In the genomic region with DNA sequence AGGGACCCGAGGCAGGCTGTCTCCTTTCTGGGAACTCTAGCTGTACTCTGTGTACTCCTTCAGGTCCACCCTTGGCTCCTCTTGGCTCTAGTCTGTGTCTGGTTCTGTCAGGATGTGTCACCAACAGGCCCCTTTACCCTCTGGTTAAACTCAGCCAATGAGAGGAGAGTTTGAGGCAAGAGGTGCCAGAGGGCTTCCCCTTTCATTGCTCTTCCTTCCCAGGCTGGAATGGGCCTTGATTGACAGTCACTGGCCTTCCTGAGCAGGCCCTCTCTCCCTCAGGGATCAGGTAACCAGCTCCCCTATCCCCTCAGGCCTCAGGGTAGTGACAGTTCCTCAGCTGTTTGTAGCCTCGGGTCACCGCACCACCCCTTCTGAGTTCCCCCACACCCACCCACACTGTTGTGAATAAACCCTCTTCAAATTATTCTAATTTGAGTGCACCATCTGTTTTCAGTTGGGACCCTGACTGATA, we compare ENCODE assay signal across 7 mouse cellular contexts. TPM values are rescaled to one million over a fixed set of nuclear protein-coding genes. Genes with fewer than 3 reads are reported as not detected.
DNase-seq lines count a peak whose midpoint lies in the region; ATAC-seq and TF ChIP-seq lines count a peak whose summit lies in the region.

No protein-coding gene starts in this region.

- no peak for ATAC-seq in midbrain, postnatal 0 days (ENCODE audit: low FRiP score)
- ATAC-seq in erythroid progenitor cell, adult 5-6 weeks (replicated peaks; ENCODE audit: low FRiP score, poor library complexity, severe bottlenecking) = 0 out of 2 replicates have a peak, but pooled peaks have one; percentile 30
- 0 out of 2 replicates have a peak, but pooled peaks have one; percentile 26 for ATAC-seq in liver, embryonic 13.5 days (ENCODE audit: low read depth)
- peak; percentile 30; the same call in 1 of the 2 replicates for ATAC-seq in stomach, postnatal 0 days (ENCODE audit: low FRiP score, low TSS enrichment)

- no peak for TF ChIP-seq POLR2A in thymus, adult 2 months (IDR thresholded peaks at IDR 0.05; ENCODE audit: control insufficient read depth, extremely low read depth, insufficient read depth, low read length, poor library complexity)

- no peak for DNase-seq in midbrain, embryonic 10.5 days (ENCODE audit: low spot score)
- no peak for DNase-seq in midbrain, postnatal 0 days (ENCODE audit: low spot score)
- DNase-seq in liver, embryonic 13.5 days = no peak
- DNase-seq in stomach, postnatal 0 days (ENCODE audit: low spot score) = no peak
- DNase-seq in thymus, adult 2 months = no peak
- no peak for DNase-seq in spleen, postnatal 4 days (ENCODE audit: low spot score in 2 of 2)

- no peaks in the 10 kb centered on the region for H3K27me3 ChIP-seq in midbrain, embryonic 10.5 days (ENCODE audit: low read depth, poor library complexity, severe bottlenecking)
- no peaks in the 10 kb centered on the region for H3K27me3 ChIP-seq in midbrain, postnatal 0 days (ENCODE audit: insufficient read depth, low read length)
- H3K27me3 ChIP-seq in liver, embryonic 13.5 days = no peaks in the 10 kb centered on the region
- H3K27me3 ChIP-seq in stomach, postnatal 0 days (ENCODE audit: control insufficient read depth, insufficient read depth, low read length) = no peaks in the 10 kb centered on the region
- no peaks in the 10 kb centered on the region for H3K27me3 ChIP-seq in thymus, adult 2 months (ENCODE audit: control insufficient read depth, insufficient read depth, low read length)

- no peak for TF ChIP-seq CTCF in midbrain, postnatal 0 days (IDR thresholded peaks at IDR 0.05)
- no peak for TF ChIP-seq CTCF in stomach, postnatal 0 days (IDR thresholded peaks at IDR 0.05; ENCODE audit: low read depth)
- no peak for TF ChIP-seq CTCF in thymus, adult 2 months (IDR thresholded peaks at IDR 0.05; ENCODE audit: borderline replicate concordance, control insufficient read depth, extremely low read depth, insufficient read depth, low read length, poor library complexity)

- no peak for TF ChIP-seq EP300 in stomach, postnatal 0 days (optimal IDR thresholded peaks at IDR 0.05)

- no peak overlapping the region for H3K4me3 ChIP-seq in midbrain, embryonic 10.5 days
- no peak overlapping the region for H3K4me3 ChIP-seq in midbrain, postnatal 0 days (ENCODE audit: low read depth, low read length)
- no peak overlapping the region for H3K4me3 ChIP-seq in liver, embryonic 13.5 days (replicated peaks)
- H3K4me3 ChIP-seq in stomach, postnatal 0 days (ENCODE audit: low read depth, low read length) = no peak overlapping the region
- no peak overlapping the region for H3K4me3 ChIP-seq in thymus, adult 2 months (ENCODE audit: control insufficient read depth, insufficient read depth, low read length)

- H3K27ac ChIP-seq in midbrain, embryonic 10.5 days (replicated peaks) = peak overlapping the region; percentile 4; the same call in 1 of the 2 replicates
- H3K27ac ChIP-seq in midbrain, postnatal 0 days (ENCODE audit: low read depth, low read length) = no peak overlapping the region
- peak overlapping the region; percentile 6; the same call in 1 of the 2 replicates for H3K27ac ChIP-seq in liver, embryonic 13.5 days
- H3K27ac ChIP-seq in stomach, postnatal 0 days (replicated peaks) = peak overlapping the region; percentile 56; the same call in 1 of the 2 replicates
- H3K27ac ChIP-seq in thymus, adult 2 months (ENCODE audit: control insufficient read depth, insufficient read depth, low read length) = no peak overlapping the region; the same call in 1 of the 2 replicates

- H3K9ac ChIP-seq in midbrain, postnatal 0 days (replicated peaks; ENCODE audit: low read length, poor library complexity, severe bottlenecking) = no peak overlapping the region
- no peak overlapping the region for H3K9ac ChIP-seq in liver, embryonic 13.5 days
- H3K9ac ChIP-seq in stomach, postnatal 0 days (ENCODE audit: low read length) = no peak overlapping the region

- H3K4me1 ChIP-seq in midbrain, embryonic 10.5 days = peaks cover 15% of the 10 kb centered on the region
- no peaks in the 10 kb centered on the region for H3K4me1 ChIP-seq in midbrain, postnatal 0 days (ENCODE audit: insufficient read depth, low read length)
- H3K4me1 ChIP-seq in liver, embryonic 13.5 days (replicated peaks) = 0 out of 2 replicates have a peak, but pooled peaks cover 6% of the 10 kb centered on the region
- no peaks in the 10 kb centered on the region; the same call in 1 of the 2 replicates for H3K4me1 ChIP-seq in stomach, postnatal 0 days (replicated peaks; ENCODE audit: control insufficient read depth, insufficient read depth)
- peaks cover 13% of the 10 kb centered on the region for H3K4me1 ChIP-seq in thymus, adult 2 months (replicated peaks; ENCODE audit: control insufficient read depth, insufficient read depth, low read length)

- H3K36me3 ChIP-seq in midbrain, embryonic 10.5 days = no peaks in the 10 kb centered on the region
- H3K36me3 ChIP-seq in midbrain, postnatal 0 days (ENCODE audit: insufficient read depth, low read length) = no peaks in the 10 kb centered on the region
- no peaks in the 10 kb centered on the region for H3K36me3 ChIP-seq in liver, embryonic 13.5 days
- H3K36me3 ChIP-seq in stomach, postnatal 0 days (ENCODE audit: control insufficient read depth, insufficient read depth, low read length) = no peaks in the 10 kb centered on the region
- H3K36me3 ChIP-seq in thymus, adult 2 months (ENCODE audit: control insufficient read depth, insufficient read depth, low read length) = no peaks in the 10 kb centered on the region

- no peaks in the 10 kb centered on the region for H3K9me3 ChIP-seq in midbrain, embryonic 10.5 days (replicated peaks)
- no peaks in the 10 kb centered on the region for H3K9me3 ChIP-seq in midbrain, postnatal 0 days (ENCODE audit: low read length)
- no peaks in the 10 kb centered on the region for H3K9me3 ChIP-seq in liver, embryonic 13.5 days (replicated peaks)
- H3K9me3 ChIP-seq in stomach, postnatal 0 days (ENCODE audit: control insufficient read depth, low read length) = no peaks in the 10 kb centered on the region

- H3K4me2 ChIP-seq in midbrain, postnatal 0 days (ENCODE audit: low read depth, low read length, poor library complexity, severe bottlenecking) = no peak overlapping the region
- no peak overlapping the region for H3K4me2 ChIP-seq in liver, embryonic 13.5 days
- no peak overlapping the region for H3K4me2 ChIP-seq in stomach, postnatal 0 days (replicated peaks; ENCODE audit: low read depth)

- WGBS in midbrain, embryonic 10.5 days = 51% methylated on average over 3 of the region's 3 CpGs
- WGBS in midbrain, postnatal 0 days = 40% methylated on average over 3 of the region's 3 CpGs
- 57% methylated on average over 3 of the region's 3 CpGs for WGBS in liver, embryonic 13.5 days (ENCODE audit: insufficient replicate concordance)
- 44% methylated on average over 3 of the region's 3 CpGs for WGBS in stomach, postnatal 0 days
- whole genome bisulfite sequencing in thymus, adult 2 months = 48% methylated on average over 3 of the region's 3 CpGs

RNA-seq across cellular contexts. Expression of gene Ptp4a2, which starts 28.1 kb away (rescaled TPM):
- polyA plus RNA-seq in midbrain, embryonic 10.5 days (2016; fragmentation: Nextera tagmentation; extraction: Ambion mirVana) = 307 and 309 TPM in 2 replicates
- 94.0 and 117 TPM in 2 replicates for total RNA-seq in midbrain, postnatal 0 days (2014; rRNA removed)
- 202 and 245 TPM in 2 replicates for polyA plus RNA-seq in midbrain, postnatal 0 days (2015; fragmentation: Nextera tagmentation; extraction: Ambion mirVana)
- 228 and 468 TPM in 2 replicates for total RNA-seq in erythroid progenitor cell, adult 5-6 weeks (2015; ENCODE audit: low replicate concordance)
- 166 and 170 TPM in 2 replicates for total RNA-seq in erythroid progenitor cell, adult 5-6 weeks (2017; ENCODE audit: low replicate concordance)
- polyA plus RNA-seq in liver, embryonic 13.5 days (2015; fragmentation: Nextera tagmentation; extraction: Ambion mirVana) = 236 and 269 TPM in 2 replicates
- polyA plus RNA-seq in stomach, postnatal 0 days (2015; fragmentation: Nextera tagmentation; extraction: Ambion mirVana) = 270 and 275 TPM in 2 replicates
- 59.5 and 71.6 TPM in 2 replicates for polyA plus RNA-seq in thymus, adult 2 months (2012; rRNA removed)

RNA-seq across cellular contexts. Expression of gene Khdrbs1, which starts 40.8 kb away (rescaled TPM):
- 152 and 162 TPM in 2 replicates for polyA plus RNA-seq in midbrain, embryonic 10.5 days (2016; fragmentation: Nextera tagmentation; extraction: Ambion mirVana)
- total RNA-seq in midbrain, postnatal 0 days (2014; rRNA removed) = 80.8 and 101 TPM in 2 replicates
- polyA plus RNA-seq in midbrain, postnatal 0 days (2015; fragmentation: Nextera tagmentation; extraction: Ambion mirVana) = 78.0 and 87.2 TPM in 2 replicates
- total RNA-seq in erythroid progenitor cell, adult 5-6 weeks (2015; ENCODE audit: low replicate concordance) = 49.5 and 58.7 TPM in 2 replicates
- total RNA-seq in erythroid progenitor cell, adult 5-6 weeks (2017; ENCODE audit: low replicate concordance) = 40.4 and 57.1 TPM in 2 replicates
- 37.6 and 41.5 TPM in 2 replicates for polyA plus RNA-seq in liver, embryonic 13.5 days (2015; fragmentation: Nextera tagmentation; extraction: Ambion mirVana)
- 37.7 and 38.6 TPM in 2 replicates for polyA plus RNA-seq in stomach, postnatal 0 days (2015; fragmentation: Nextera tagmentation; extraction: Ambion mirVana)
- polyA plus RNA-seq in thymus, adult 2 months (2012; rRNA removed) = 126 and 209 TPM in 2 replicates

Comparison
In these comparisons a context has a peak if more than half of its experiments do, and no peak if none do; other contexts are left out.
1. H3K27ac ChIP-seq: peak in midbrain, embryonic 10.5 days (single experiment), liver, embryonic 13.5 days (single experiment) and stomach, postnatal 0 days (single experiment); none in midbrain, postnatal 0 days (single experiment) and thymus, adult 2 months (single experiment).